Mouse (Mus musculus) lung, embryonic 16.5 days (tissue): Measurements from ENCODE around the gene Gm7247. TPM values are rescaled to one million over a fixed set of nuclear protein-coding genes. Genes with fewer than 3 reads are reported as not detected.
"Not testable (repeated sequence)": the region's sequence is repeated elsewhere in the genome, so short reads cannot be mapped to it uniquely, and the experiment has no call there.

Source experiments
- ATAC-seq: fragments of 200-750 bp; cut with Nextera tagmentation; 2 replicates; pipeline ENCODE4 v1.8.0; 2017; ENCODE audit warnings: low read depth, mild to moderate bottlenecking, moderate library complexity
- H3K27ac ChIP-seq: fragments of 300-500 bp; sonication (generic); 2 replicates; pipeline ENCODE4 v1.5.1; 2014; ENCODE audit warnings: mild to moderate bottlenecking, control low read depth, low read length
- H3K27me3 ChIP-seq: fragments of 300-500 bp; sonication (generic); 2 replicates; pipeline ENCODE4 v1.6.1; 2014; ENCODE audit warnings: low read depth, low read length, mixed read lengths; ENCODE audit not compliant: control insufficient read depth, insufficient read depth
- H3K36me3 ChIP-seq: fragments of 300-500 bp; sonication (generic); 2 replicates; pipeline ENCODE4 v1.6.1; 2014; ENCODE audit warnings: low read length; ENCODE audit not compliant: control insufficient read depth, insufficient read depth
- H3K4me1 ChIP-seq: fragments of 300-500 bp; sonication (generic); replicated peaks from 2 replicates; pipeline ENCODE4 v1.6.1; 2014; ENCODE audit warnings: low read length, mixed read lengths; ENCODE audit not compliant: control insufficient read depth, insufficient read depth
- H3K4me2 ChIP-seq: fragments of 300-500 bp; sonication (generic); 2 replicates; pipeline ENCODE4 v1.6.1; 2014; ENCODE audit warnings: low read depth, low read length, control low read depth
- H3K4me3 ChIP-seq: fragments of 300-500 bp; sonication (generic); 2 replicates; pipeline ENCODE4 v1.5.1; 2014; ENCODE audit warnings: mild to moderate bottlenecking, low read length, control low read depth
- H3K9ac ChIP-seq: fragments of 300-500 bp; sonication (generic); 2 replicates; pipeline ENCODE4 v1.6.1; 2014; ENCODE audit warnings: low read length, control low read depth
- H3K9me3 ChIP-seq: fragments of 300-500 bp; sonication (generic); 2 replicates; pipeline ENCODE4 v1.6.1; 2016; ENCODE audit warnings: low read length; ENCODE audit not compliant: control insufficient read depth
- WGBS: fragments of 180-500 bp; shearing (Covaris S2); extraction: QIAGEN DNeasy Blood & Tissue Kit; methylation state at CpG from one replicate; pipeline ENCODE4 v1.1.7; 2014; 5-methylcytosine and 5-hydroxymethylcytosine counted together
- polyA plus RNA-seq: library from polyadenylated mRNA; unstranded; fragments of >200 nt; fragmentation: Nextera tagmentation; extraction: Ambion mirVana; gene quantifications from 2 replicates; pipeline ENCODE4 v1.2.1, GENCODE M21; 2015

Gene Gm7247
- polyA plus RNA-seq, 1 experiment from 2014 or later, result not detected

- no peak overlapping the region for H3K4me2 ChIP-seq
- no peaks in the 10 kb centered on the region for H3K9me3 ChIP-seq
- no peak overlapping the region for H3K4me3 ChIP-seq
- no peaks in the 10 kb centered on the region for H3K36me3 ChIP-seq
- H3K27me3 ChIP-seq, result no peaks in the 10 kb centered on the region
- 88% methylated on average over 8 of the region's 8 CpGs for WGBS
- no peak overlapping the region for H3K27ac ChIP-seq
- ATAC-seq, result no peak
- H3K4me1 ChIP-seq, result no peaks in the 10 kb centered on the region
- no peak overlapping the region for H3K9ac ChIP-seq
Measured at GRCm38 (mm10) chr14:51507416-51507815, 145.9 kb downstream of the Gm7247 start.

DNA sequence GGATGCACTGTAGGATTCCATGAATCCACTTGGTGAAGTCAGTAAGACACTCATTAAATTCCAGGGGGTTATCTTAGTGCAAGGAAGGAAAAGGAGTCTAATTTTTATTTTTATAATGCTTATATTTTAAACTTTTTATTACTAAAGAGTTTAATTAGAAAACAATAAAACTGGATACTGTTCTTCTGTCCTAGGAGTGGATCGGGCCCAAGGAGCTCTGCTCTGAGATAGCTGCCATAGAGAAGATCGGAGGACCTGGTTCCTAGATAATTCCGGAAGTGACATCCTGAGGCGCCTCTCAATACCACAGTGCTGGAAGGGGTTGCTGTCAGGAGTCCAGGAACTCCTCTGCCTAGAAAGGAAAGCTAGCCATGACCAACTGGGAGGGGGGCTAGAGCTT, 190.9 kb downstream of the Gm7247 start, which contains the start of gene Gm5622:
Gene Gm5622 (plus strand): TSS at position 301 of the 400 bp plus-strand sequence.
- H3K36me3 ChIP-seq, result no peaks in the 10 kb centered on the region
- no peaks in the 10 kb centered on the region for H3K27me3 ChIP-seq
- 89% methylated on average over 4 of the region's 4 CpGs for WGBS
- ATAC-seq, result no peak
- H3K27ac ChIP-seq, result no peak within 1 kb of the TSS
- H3K4me1 ChIP-seq, result no peaks in the 10 kb centered on the region
- H3K9me3 ChIP-seq, result no peaks in the 10 kb centered on the region
- no peak within 1 kb of the TSS for H3K9ac ChIP-seq
- no peak within 1 kb of the TSS for H3K4me2 ChIP-seq
- H3K4me3 ChIP-seq, result no peak within 1 kb of the TSS

GRCm38 (mm10) chr14:51573963-51574362, 212.4 kb downstream of the Gm7247 start, which contains the start of gene Gm17175:
Gene Gm17175, minus strand, starts transcription at chr14:51574063.
- H3K27me3 ChIP-seq, H3K4me3 ChIP-seq, H3K4me1 ChIP-seq, H3K4me2 ChIP-seq, H3K9ac ChIP-seq, H3K27ac ChIP-seq, H3K9me3 ChIP-seq, H3K36me3 ChIP-seq, ATAC-seq: not testable (repeated sequence)
- 83% methylated on average over 2 of the region's 2 CpGs for WGBS

- not testable (repeated sequence) for H3K36me3 ChIP-seq, H3K4me1 ChIP-seq, H3K9ac ChIP-seq, H3K27me3 ChIP-seq, H3K9me3 ChIP-seq, H3K27ac ChIP-seq, ATAC-seq, H3K4me3 ChIP-seq, H3K4me2 ChIP-seq
- 85% methylated on average over 4 of the region's 4 CpGs for WGBS
Measured at GRCm38 (mm10) chr14:51592039-51592438, 230.5 kb downstream of the Gm7247 start, which contains the start of gene Gm17174. Gene Gm17174, minus strand, starts transcription at chr14:51592139.

- Histone ChIP-seq H3K36me3 (no peaks in the 10 kb centered on the region), H3K4me3 (no peak within 1 kb of the TSS), H3K4me1 (no peaks in the 10 kb centered on the region), H3K27ac (no peak within 1 kb of the TSS), H3K27me3 (no peaks in the 10 kb centered on the region), H3K9ac (no peak within 1 kb of the TSS), H3K4me2 (no peak within 1 kb of the TSS), H3K9me3 (no peaks in the 10 kb centered on the region)
- WGBS, result 84% methylated on average over 1 of the region's 1 CpGs
- no peak for ATAC-seq
Measured at GRCm38 (mm10) chr14:51611210-51611609, 249.7 kb downstream of the Gm7247 start, which contains the start of gene Gm17078. Gene Gm17078, minus strand, starts transcription at chr14:51611310.

Other genes with a start within 250 kb of the Gm7247 start
- not detected in 2 replicates for gene Eddm3b, start 247.3 kb upstream of the Gm7247 start, polyA plus RNA-seq
- 0.69 and 0.97 TPM in 2 replicates for gene Rnase6, start 237.8 kb upstream of the Gm7247 start, polyA plus RNA-seq
- gene Rnase1, start 215.0 kb upstream of the Gm7247 start, polyA plus RNA-seq, result 0.50 and 0.51 TPM in 2 replicates
- not detected in 2 replicates for gene Rnase2b, start 199.5 kb upstream of the Gm7247 start, polyA plus RNA-seq
- gene Ang2, start 162.6 kb upstream of the Gm7247 start, polyA plus RNA-seq, result not detected in 2 replicates
- gene Ear14, start 158.4 kb upstream of the Gm7247 start, polyA plus RNA-seq, result not detected in 2 replicates
- not detected in 2 replicates for gene Rnase2a, start 105.6 kb upstream of the Gm7247 start, polyA plus RNA-seq
- not detected in 2 replicates for gene Vmn2r88, start 49.1 kb downstream of the Gm7247 start, polyA plus RNA-seq
- gene Vmn2r89, start 90.1 kb downstream of the Gm7247 start, polyA plus RNA-seq, result not detected in 2 replicates
- gene Gm5622, start 191.0 kb downstream of the Gm7247 start, polyA plus RNA-seq, result not detected in 2 replicates
- not detected in 2 replicates for gene Gm17175, start 212.3 kb downstream of the Gm7247 start, polyA plus RNA-seq
- not detected in 2 replicates for gene Gm17174, start 230.4 kb downstream of the Gm7247 start, polyA plus RNA-seq
- not detected in 2 replicates for gene Gm17078, start 249.6 kb downstream of the Gm7247 start, polyA plus RNA-seq